Mouse (Mus musculus) testis, adult 2 months (tissue): Measurements from ENCODE around the gene Slc9a3r2.

Source experiments
- CTCF ChIP-seq: fragments of 200-500 bp; IDR thresholded peaks from 2 replicates; pipeline ENCODE4 v1.5.1; 2012; ENCODE audit warnings: low read depth, mild to moderate bottlenecking, inconsistent platforms, low read length, moderate library complexity; ENCODE audit not compliant: control insufficient read depth, insufficient read depth, insufficient replicate concordance
- POLR2A ChIP-seq: fragments of 200-500 bp; IDR thresholded peaks from 2 replicates; pipeline ENCODE4 v1.6.1; 2012; ENCODE audit warnings: low read depth, mild to moderate bottlenecking, inconsistent platforms, low read length, moderate library complexity; ENCODE audit not compliant: control insufficient read depth

DNA sequence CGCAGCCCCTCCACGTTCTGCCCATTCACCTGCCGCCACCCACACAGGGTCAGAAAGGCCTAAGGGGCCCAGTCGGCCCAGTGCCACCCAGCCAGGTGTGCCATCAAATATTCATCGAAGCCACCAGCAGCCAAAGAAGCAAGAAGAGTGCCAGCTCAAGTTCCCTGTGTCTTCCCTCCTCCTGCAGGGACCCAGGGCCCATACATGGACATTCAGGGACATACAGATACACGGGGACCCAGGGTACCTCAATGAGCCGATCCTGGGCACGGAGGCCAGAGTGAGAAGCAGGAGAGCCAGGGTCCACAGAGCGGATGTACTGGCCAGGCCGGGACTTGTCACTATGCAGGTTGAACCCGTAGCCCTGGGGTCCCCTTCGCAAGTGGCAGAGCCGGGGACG lies 8.2 kb downstream of the Slc9a3r2 start:
- TF ChIP-seq POLR2A (no peak), CTCF (no peak)
